In genomic region chr15:36688051-36688754, GRCm38 (mm10) we compare ENCODE assay signal across 8 mouse cellular contexts.
DNase-seq lines count a peak whose midpoint lies in the region; ATAC-seq and TF ChIP-seq lines count a peak whose summit lies in the region.

No protein-coding gene starts in this region.

- H3K27me3 ChIP-seq in forebrain, embryonic 10.5 days (ENCODE audit: poor library complexity, severe bottlenecking), result peaks cover 15% of the 10 kb centered on the region
- no peaks in the 10 kb centered on the region for H3K27me3 ChIP-seq in forebrain, embryonic 14.5 days (replicated peaks; ENCODE audit: control insufficient read depth, insufficient read depth, low read length)
- no peaks in the 10 kb centered on the region for H3K27me3 ChIP-seq in liver, postnatal 0 days (ENCODE audit: insufficient read depth, low read length)
- H3K27me3 ChIP-seq in splenic B cell, adult 2 months (ENCODE audit: control insufficient read depth, insufficient read depth, low read length, poor library complexity, severe bottlenecking), result no peaks in the 10 kb centered on the region

- no peaks in the 10 kb centered on the region for H3K36me3 ChIP-seq in forebrain, embryonic 10.5 days (replicated peaks)
- H3K36me3 ChIP-seq in forebrain, embryonic 14.5 days (ENCODE audit: control insufficient read depth, insufficient read depth, low read length), result no peaks in the 10 kb centered on the region
- no peaks in the 10 kb centered on the region for H3K36me3 ChIP-seq in liver, postnatal 0 days (replicated peaks; ENCODE audit: insufficient read depth, low read length)
- no peaks in the 10 kb centered on the region for H3K36me3 ChIP-seq in splenic B cell, adult 2 months (ENCODE audit: control insufficient read depth, insufficient read depth, low read length, poor library complexity, severe bottlenecking)

- DNase-seq in forebrain, embryonic 10.5 days (ENCODE audit: extremely low spot score, low spot score), result no peak
- DNase-seq in forebrain, embryonic 14.5 days (ENCODE audit: low spot score), result no peak
- DNase-seq in B cell, adult 2 months, result peak; percentile 61 to 68
- DNase-seq in gonadal fat pad, adult 2 months (ENCODE audit: low read depth), result peak; percentile 40
- DNase-seq in liver, postnatal 0 days, result peak; percentile 74
- peak; percentile 63 for DNase-seq in splenic B cell, adult 2 months (ENCODE audit: low read depth, low spot score)
- DNase-seq in retina, postnatal 1 day, result no peak
- DNase-seq in adrenal gland, postnatal 10 days, result no peak

- H3K9ac ChIP-seq in forebrain, embryonic 14.5 days (ENCODE audit: low read length), result no peak overlapping the region
- peak overlapping the region; percentile 9; the same call in 1 of the 2 replicates for H3K9ac ChIP-seq in liver, postnatal 0 days (replicated peaks)

- no peak for TF ChIP-seq CTCF in liver, postnatal 0 days (IDR thresholded peaks at IDR 0.05; ENCODE audit: low read depth)

- no peak overlapping the region for H3K4me2 ChIP-seq in forebrain, embryonic 14.5 days (ENCODE audit: low read length)
- peak overlapping the region; percentile 62 for H3K4me2 ChIP-seq in liver, postnatal 0 days (ENCODE audit: low read depth, low read length)

- no peak; the same call in 1 of the 2 replicates for TF ChIP-seq EP300 in liver, postnatal 0 days (IDR thresholded peaks at IDR 0.05; ENCODE audit: low read depth)

- H3K27ac ChIP-seq in forebrain, embryonic 10.5 days, result no peak overlapping the region
- H3K27ac ChIP-seq in forebrain, embryonic 14.5 days (ENCODE audit: low read depth, low read length), result no peak overlapping the region
- peak overlapping the region; percentile 41; the same call in 1 of the 2 replicates for H3K27ac ChIP-seq in liver, postnatal 0 days (ENCODE audit: low read depth)

- H3K4me3 ChIP-seq in forebrain, embryonic 10.5 days, result peak overlapping the region; percentile 29
- H3K4me3 ChIP-seq in forebrain, embryonic 14.5 days (ENCODE audit: low read depth, low read length), result no peak overlapping the region
- peak overlapping the region; percentile 29; the same call in 1 of the 2 replicates for H3K4me3 ChIP-seq in liver, postnatal 0 days (ENCODE audit: low read depth, low read length)

- peaks cover 23% of the 10 kb centered on the region for H3K4me1 ChIP-seq in forebrain, embryonic 10.5 days
- H3K4me1 ChIP-seq in forebrain, embryonic 14.5 days (ENCODE audit: control insufficient read depth, insufficient read depth, low read length), result no peaks in the 10 kb centered on the region
- H3K4me1 ChIP-seq in liver, postnatal 0 days (ENCODE audit: insufficient read depth), result peaks cover 16% of the 10 kb centered on the region

- WGBS in forebrain, embryonic 10.5 days, result 10% methylated on average over 17 of the region's 17 CpGs
- 7% methylated on average over 17 of the region's 17 CpGs for WGBS in forebrain, embryonic 14.5 days
- WGBS in liver, postnatal 0 days (ENCODE audit: insufficient replicate concordance), result 5% methylated on average over 17 of the region's 17 CpGs

- H3K9me3 ChIP-seq in forebrain, embryonic 10.5 days, result no peaks in the 10 kb centered on the region
- no peaks in the 10 kb centered on the region for H3K9me3 ChIP-seq in forebrain, embryonic 14.5 days (replicated peaks; ENCODE audit: control insufficient read depth, low read length)
- H3K9me3 ChIP-seq in liver, postnatal 0 days (ENCODE audit: low read length), result no peaks in the 10 kb centered on the region

- no peak for ATAC-seq in forebrain, embryonic 14.5 days
- peak; percentile 84 for ATAC-seq in liver, postnatal 0 days

Comparison
In these comparisons a context has a peak if more than half of its experiments do, and no peak if none do; other contexts are left out.
1. DNase-seq: peak in B cell, adult 2 months (2 of 2), gonadal fat pad, adult 2 months (single experiment), liver, postnatal 0 days (single experiment) and splenic B cell, adult 2 months (single experiment); none in forebrain, embryonic 10.5 days (single experiment), forebrain, embryonic 14.5 days (single experiment), retina, postnatal 1 day (single experiment) and adrenal gland, postnatal 10 days (single experiment).